Mouse (Mus musculus) hindbrain, postnatal 0 days (tissue): ENCODE measurements around the gene Jak3. TPM values are rescaled to one million over a fixed set of nuclear protein-coding genes. Genes with fewer than 3 reads are reported as not detected.

Experiments
- ATAC-seq: fragments of 200-750 bp; cut with Nextera tagmentation; 2 replicates; pipeline ENCODE4 v1.8.0; 2017; ENCODE audit warnings: mild to moderate bottlenecking, moderate TSS enrichment, moderate library complexity
- DNase-seq: peaks from one replicate; pipeline ENCODE4 v3.0.0-alpha.2; 2015; ENCODE audit warnings: low spot score
- H3K27ac ChIP-seq: fragments of 300-500 bp; sonication (generic); 2 replicates; pipeline ENCODE4 v1.5.1; 2014; ENCODE audit warnings: mild to moderate bottlenecking
- H3K27me3 ChIP-seq: fragments of 300-500 bp; sonication (generic); 2 replicates; pipeline ENCODE4 v1.6.1; 2014; ENCODE audit warnings: low read length, mixed read lengths; ENCODE audit not compliant: insufficient read depth
- H3K36me3 ChIP-seq: fragments of 300-500 bp; sonication (generic); 2 replicates; pipeline ENCODE4 v1.6.1; 2014; ENCODE audit warnings: low read length, mixed read lengths; ENCODE audit not compliant: insufficient read depth
- H3K4me1 ChIP-seq: fragments of 300-500 bp; sonication (generic); 2 replicates; pipeline ENCODE4 v1.6.1; 2014; ENCODE audit warnings: antibody characterized with exemption, low read length, mixed read lengths; ENCODE audit not compliant: insufficient read depth
- H3K4me2 ChIP-seq: fragments of 300-500 bp; sonication (generic); 2 replicates; pipeline ENCODE4 v1.6.1; 2014; ENCODE audit warnings: low read depth, mild to moderate bottlenecking, low read length, moderate library complexity, mixed read lengths
- H3K4me3 ChIP-seq: fragments of 300-500 bp; sonication (generic); 2 replicates; pipeline ENCODE4 v1.5.1; 2014; ENCODE audit warnings: low read length
- H3K9ac ChIP-seq: fragments of 300-500 bp; sonication (generic); replicated peaks from 2 replicates; pipeline ENCODE4 v1.6.1; 2014; ENCODE audit warnings: mild to moderate bottlenecking, low read length, moderate library complexity, mixed read lengths
- H3K9me3 ChIP-seq: fragments of 300-500 bp; sonication (generic); 2 replicates; pipeline ENCODE4 v1.6.1; 2016; ENCODE audit warnings: low read length, mixed read lengths
- CTCF ChIP-seq: IDR thresholded peaks from 2 replicates; pipeline ENCODE4 v1.5.1; 2016; ENCODE audit warnings: antibody characterized with exemption, control low read depth, low read depth
- WGBS: fragments of 180-500 bp; shearing (Covaris S2); extraction: QIAGEN DNeasy Blood & Tissue Kit; methylation state at CpG from one replicate; pipeline ENCODE4 v1.1.7; 2014; 5-methylcytosine and 5-hydroxymethylcytosine counted together
- polyA plus RNA-seq: library from polyadenylated mRNA; unstranded; fragments of >200 nt; fragmentation: Nextera tagmentation; extraction: Ambion mirVana; gene quantifications from 2 replicates; pipeline ENCODE4 v1.2.1, GENCODE M21; 2015
- total RNA-seq: library from RNA; depleted of rRNA; stranded (reverse); fragments of >200 nt; gene quantifications from 2 replicates; pipeline ENCODE4 v1.2.3, GENCODE M21; 2014

The Jak3 gene
- total and polyA plus RNA-seq, 2 experiments from 2014 or later, result 7.4 to 15.3 TPM

- H3K36me3 ChIP-seq, result no peaks in the 10 kb centered on the region
- H3K9me3 ChIP-seq, result no peaks in the 10 kb centered on the region
- H3K9ac ChIP-seq, result no peak overlapping the region
- H3K4me1 ChIP-seq, result peaks cover 13% of the 10 kb centered on the region
- whole genome bisulfite sequencing, result 90% methylated on average over 6 of the region's 6 CpGs
- H3K4me3 ChIP-seq, result no peak overlapping the region
- H3K4me2 ChIP-seq, result no peak overlapping the region
- TF ChIP-seq CTCF, result no peak
- no peak for DNase-seq
- H3K27ac ChIP-seq, result no peak overlapping the region
- no peak for ATAC-seq
- no peaks in the 10 kb centered on the region for H3K27me3 ChIP-seq
Observed at GRCm38 (mm10) chr8:71630761-71631160, 45.3 kb upstream of the Jak3 start.

- no peak overlapping the region for H3K4me2 ChIP-seq
- 50% methylated on average over 2 of the region's 2 CpGs for WGBS
- no peak for ATAC-seq
- no peak for TF ChIP-seq CTCF
- H3K9ac ChIP-seq, result no peak overlapping the region
- H3K9me3 ChIP-seq, result no peaks in the 10 kb centered on the region
- DNase-seq, result no peak
- H3K27ac ChIP-seq, result no peak overlapping the region
- peaks cover 13% of the 10 kb centered on the region for H3K4me1 ChIP-seq
- H3K36me3 ChIP-seq, result no peaks in the 10 kb centered on the region
- H3K27me3 ChIP-seq, result no peaks in the 10 kb centered on the region
- H3K4me3 ChIP-seq, result no peak overlapping the region
Observed at GRCm38 (mm10) chr8:71631897-71632296, 44.2 kb upstream of the Jak3 start.

- no peak for ATAC-seq
- no peak overlapping the region for H3K4me3 ChIP-seq
- H3K36me3 ChIP-seq, result no peaks in the 10 kb centered on the region
- no peak for DNase-seq
- H3K9ac ChIP-seq, result no peak overlapping the region
- no peak overlapping the region for H3K27ac ChIP-seq
- no peaks in the 10 kb centered on the region for H3K27me3 ChIP-seq
- peak; percentile 36 for TF ChIP-seq CTCF
- H3K9me3 ChIP-seq, result no peaks in the 10 kb centered on the region
- peaks cover 13% of the 10 kb centered on the region for H3K4me1 ChIP-seq
- WGBS, result 9% methylated on average over 19 of the region's 22 CpGs
- no peak overlapping the region for H3K4me2 ChIP-seq
Observed at GRCm38 (mm10) chr8:71633164-71633563, 42.9 kb upstream of the Jak3 start.

GRCm38 (mm10) chr8:71633981-71634667, 42.0 kb upstream of the Jak3 start:
- DNase-seq, result peak; percentile 68
- WGBS, result 10% methylated on average over 26 of the region's 26 CpGs
- Histone ChIP-seq H3K4me2 (no peak overlapping the region), H3K9ac (no peak overlapping the region), H3K36me3 (no peaks in the 10 kb centered on the region), H3K4me1 (peaks cover 7% of the 10 kb centered on the region), H3K9me3 (no peaks in the 10 kb centered on the region), H3K4me3 (no peak overlapping the region), H3K27ac (no peak overlapping the region), H3K27me3 (no peaks in the 10 kb centered on the region)
- no peak for TF ChIP-seq CTCF
- peak; percentile 28; the same call in 1 of the 2 replicates for ATAC-seq

- no peak for DNase-seq
- no peak overlapping the region for H3K4me2 ChIP-seq
- no peak for TF ChIP-seq CTCF
- peaks cover 20% of the 10 kb centered on the region for H3K36me3 ChIP-seq
- no peak overlapping the region for H3K4me3 ChIP-seq
- H3K27ac ChIP-seq, result no peak overlapping the region
- H3K9me3 ChIP-seq, result no peaks in the 10 kb centered on the region
- H3K27me3 ChIP-seq, result no peaks in the 10 kb centered on the region
- no peaks in the 10 kb centered on the region for H3K4me1 ChIP-seq
- ATAC-seq, result no peak
- no peak overlapping the region for H3K9ac ChIP-seq
- WGBS, result 66% methylated on average over 8 of the region's 8 CpGs
Observed at GRCm38 (mm10) chr8:71637149-71638095, 38.7 kb upstream of the Jak3 start.

- Histone ChIP-seq H3K4me3 (no peak overlapping the region), H3K27me3 (no peaks in the 10 kb centered on the region), H3K4me2 (no peak overlapping the region), H3K36me3 (peaks cover 29% of the 10 kb centered on the region), H3K27ac (no peak overlapping the region), H3K9ac (no peak overlapping the region), H3K9me3 (no peaks in the 10 kb centered on the region), H3K4me1 (no peaks in the 10 kb centered on the region)
- TF ChIP-seq CTCF, result no peak
- 72% methylated on average over 6 of the region's 6 CpGs for WGBS
- no peak for DNase-seq
- ATAC-seq, result no peak
Observed at GRCm38 (mm10) chr8:71638321-71638720, 37.8 kb upstream of the Jak3 start.

GRCm38 (mm10) chr8:71639318-71639717, 36.8 kb upstream of the Jak3 start:
- no peak overlapping the region for H3K27ac ChIP-seq
- 86% methylated on average over 4 of the region's 4 CpGs for WGBS
- H3K9me3 ChIP-seq, result no peaks in the 10 kb centered on the region
- no peak overlapping the region for H3K9ac ChIP-seq
- no peak for DNase-seq
- peaks cover 32% of the 10 kb centered on the region for H3K36me3 ChIP-seq
- no peak for ATAC-seq
- no peaks in the 10 kb centered on the region for H3K27me3 ChIP-seq
- H3K4me2 ChIP-seq, result no peak overlapping the region
- H3K4me3 ChIP-seq, result no peak overlapping the region
- no peak for TF ChIP-seq CTCF
- no peaks in the 10 kb centered on the region for H3K4me1 ChIP-seq
